Mouse (Mus musculus) neutrophil, adult 83 days (primary cell): ENCODE data around the gene Krtap31-2. TPM values are rescaled to one million over a fixed set of nuclear protein-coding genes. Genes with fewer than 3 reads are reported as not detected.

Experiments used
- total RNA-seq, 2 experiments: library from RNA; stranded (reverse); gene quantifications; one replicate each; pipeline ENCODE4 v1.2.4; 2023

Krtap31-2 gene
- not detected for total RNA-seq

DNA sequence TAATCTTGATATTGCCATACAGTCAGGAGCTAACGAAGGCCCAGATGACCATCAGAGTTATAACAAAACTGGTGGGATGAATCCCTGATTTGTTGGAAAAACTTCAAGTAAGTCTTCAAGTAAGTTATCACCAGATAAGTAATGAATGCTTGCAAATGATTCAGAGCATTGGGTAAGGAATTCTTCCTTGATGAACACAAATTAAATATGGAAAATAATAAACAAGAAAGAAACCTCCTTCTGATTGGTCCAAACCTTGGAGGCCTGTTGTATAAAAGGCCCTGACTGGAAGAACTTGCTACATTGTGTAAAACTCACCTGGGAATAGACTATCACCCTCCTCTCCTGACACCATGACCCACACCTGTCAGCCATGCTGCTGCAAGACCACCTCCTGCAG is at the start of gene Krtap31-2:
Gene Krtap31-2, plus strand, starts transcription at position 301 of the 400 bp plus-strand sequence.

DNA sequence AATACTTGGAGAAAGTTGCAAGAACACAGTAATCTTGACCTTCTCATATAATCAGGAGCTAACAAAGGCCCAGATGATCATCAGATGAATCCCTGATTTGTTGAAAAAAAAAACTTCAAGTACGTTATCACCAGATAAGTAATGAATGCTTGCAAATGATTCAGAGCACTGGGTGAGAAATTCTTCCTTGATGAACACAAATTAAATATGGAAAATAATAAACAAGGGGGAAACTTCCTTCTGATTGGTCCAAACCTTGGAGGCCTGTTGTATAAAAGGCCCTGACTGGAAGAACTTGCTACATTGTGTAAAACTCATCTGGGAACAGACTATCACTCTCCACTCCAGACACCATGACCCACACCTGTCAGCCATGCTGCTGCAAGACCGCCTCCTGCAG is 28.5 kb upstream of the Krtap31-2 start, which contains the start of gene Krtap31-1:
Gene Krtap31-1, plus strand, starts transcription at position 301 of the 400 bp plus-strand sequence.

DNA sequence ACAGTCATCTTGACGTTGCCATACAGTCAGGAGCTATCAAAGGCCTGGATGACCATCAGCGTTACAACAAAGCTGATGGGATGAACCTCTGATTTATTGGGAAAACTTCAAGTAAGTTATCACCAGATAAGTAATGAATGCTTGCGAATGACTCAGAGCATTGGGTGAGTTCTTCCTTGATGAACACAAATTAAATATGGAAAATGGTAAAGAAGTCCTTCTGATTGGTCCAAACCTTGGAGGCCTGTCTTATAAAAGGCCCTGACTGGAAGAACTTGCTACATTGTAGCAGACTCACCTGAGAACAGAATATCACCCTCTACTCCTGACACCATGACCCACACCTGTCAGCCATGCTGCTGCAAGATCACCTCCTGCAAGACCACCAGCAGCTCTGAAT is 21.6 kb upstream of the Krtap31-2 start, which contains the start of gene Gm11565:
Gene Gm11565, plus strand, starts transcription at position 301 of the 400 bp plus-strand sequence.

DNA sequence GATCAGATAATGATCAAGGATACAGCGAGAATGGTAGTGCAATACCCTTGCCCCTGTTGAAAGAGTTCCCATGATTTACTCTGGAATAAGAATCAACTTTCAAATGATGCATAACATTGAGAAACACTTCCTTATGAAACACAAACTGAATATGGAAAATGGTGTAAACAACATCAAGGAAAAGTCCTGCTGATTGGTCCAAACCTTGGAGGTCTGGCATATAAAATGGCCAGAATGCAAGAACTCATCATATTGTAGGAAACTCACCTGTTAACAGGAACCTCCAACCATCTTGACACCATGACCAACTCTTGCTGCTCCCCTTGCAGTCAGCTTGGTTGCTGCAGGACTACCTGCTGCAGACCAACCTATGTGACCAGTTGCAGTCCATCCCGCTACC is 12.1 kb downstream of the Krtap31-2 start, which contains the start of gene Krtap9-5:
Gene Krtap9-5, plus strand, starts transcription at position 301 of the 400 bp plus-strand sequence.

DNA sequence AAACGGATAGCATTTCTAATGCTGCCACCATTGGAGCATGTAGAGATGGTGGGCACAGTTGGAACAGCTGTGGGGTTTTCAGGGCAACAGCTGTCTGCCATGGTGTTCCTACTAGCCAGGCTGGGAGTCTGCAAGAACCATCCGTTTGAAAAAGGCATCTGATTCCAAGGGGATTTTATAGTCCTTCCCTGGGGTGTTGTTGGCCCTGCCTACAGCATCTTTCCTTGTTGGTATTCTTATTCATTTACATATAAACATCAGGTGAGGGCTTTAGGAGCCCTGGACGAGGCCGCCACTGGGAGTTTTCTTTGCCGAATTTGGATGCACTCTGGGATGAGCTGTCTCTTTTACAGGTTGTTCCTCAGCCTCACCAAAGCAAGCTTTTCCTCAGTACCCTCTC is 42.9 kb downstream of the Krtap31-2 start, which contains the start of gene Krtap29-1:
Gene Krtap29-1, minus strand, starts transcription at position 101 of the 400 bp plus-strand sequence.

DNA sequence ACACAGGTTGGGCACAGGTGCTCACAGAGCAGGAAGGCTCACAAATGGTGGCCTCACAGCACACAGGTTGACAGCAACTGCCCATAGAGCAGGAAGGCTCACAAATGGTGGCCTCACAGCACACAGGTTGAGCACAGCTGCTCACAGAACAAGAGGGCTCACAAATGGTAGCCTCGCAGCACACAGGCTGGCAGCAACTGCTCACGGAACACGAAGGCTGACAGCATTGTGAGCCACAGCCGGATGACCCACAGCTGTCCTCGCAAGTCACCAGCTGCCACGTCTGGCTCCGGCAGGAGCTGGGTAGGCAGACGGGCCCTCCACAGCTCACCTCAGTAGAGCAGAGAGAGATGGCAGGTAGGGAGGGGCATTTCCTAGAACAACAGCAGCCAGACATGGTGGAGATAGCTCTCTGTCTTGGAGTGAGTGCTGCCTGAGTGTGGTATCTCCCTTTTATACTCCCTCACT is 50.1 kb downstream of the Krtap31-2 start, which contains the start of gene Krtap16-1:
Gene Krtap16-1, minus strand, starts transcription at position 418 of the 468 bp plus-strand sequence.

Other genes with a start within 250 kb of the Krtap31-2 start
- not detected for gene Gm14190, start 245.6 kb upstream of the Krtap31-2 start, total RNA-seq
- gene Gm14180, start 202.0 kb upstream of the Krtap31-2 start, total RNA-seq, result not detected
- not detected for gene Gm11595, start 163.4 kb upstream of the Krtap31-2 start, total RNA-seq
- not detected for gene Krtap4-8, start 155.6 kb upstream of the Krtap31-2 start, total RNA-seq
- gene Krtap4-9, start 151.1 kb upstream of the Krtap31-2 start, total RNA-seq, result not detected
- not detected for gene Gm11596, start 142.8 kb upstream of the Krtap31-2 start, total RNA-seq
- not detected for gene Gm11569, start 137.4 kb upstream of the Krtap31-2 start, total RNA-seq
- gene Gm11554, start 131.8 kb upstream of the Krtap31-2 start, total RNA-seq, result not detected
- not detected for gene Krtap4-13, start 126.4 kb upstream of the Krtap31-2 start, total RNA-seq
- not detected for gene Gm11564, start 120.6 kb upstream of the Krtap31-2 start, total RNA-seq
- gene 2300003K06Rik, start 98.2 kb upstream of the Krtap31-2 start, total RNA-seq, result not detected
- gene Krtap4-16, start 84.7 kb upstream of the Krtap31-2 start, total RNA-seq, result not detected
- not detected for gene Gm11568, start 78.4 kb upstream of the Krtap31-2 start, total RNA-seq
- not detected for gene Gm11559, start 71.8 kb upstream of the Krtap31-2 start, total RNA-seq
- not detected for gene Krtap9-1, start 62.9 kb upstream of the Krtap31-2 start, total RNA-seq
- gene Gm11567, start 57.1 kb upstream of the Krtap31-2 start, total RNA-seq, result not detected
- gene Krtap31-1, start 28.4 kb upstream of the Krtap31-2 start, total RNA-seq, result not detected
- gene Gm11565, start 21.5 kb upstream of the Krtap31-2 start, total RNA-seq, result not detected
- gene Krtap9-5, start 12.2 kb downstream of the Krtap31-2 start, total RNA-seq, result not detected
- gene Krtap29-1, start 42.8 kb downstream of the Krtap31-2 start, total RNA-seq, result not detected
- gene Krtap16-1, start 50.3 kb downstream of the Krtap31-2 start, total RNA-seq, result not detected
- gene Krtap17-1, start 57.7 kb downstream of the Krtap31-2 start, total RNA-seq, result not detected
- not detected for gene Krt33a, start 79.9 kb downstream of the Krtap31-2 start, total RNA-seq
- gene Krt33b, start 93.6 kb downstream of the Krtap31-2 start, total RNA-seq, result not detected
- not detected for gene Krt34, start 105.3 kb downstream of the Krtap31-2 start, total RNA-seq
- gene Krt31, start 114.3 kb downstream of the Krtap31-2 start, total RNA-seq, result not detected
- gene Krt32, start 151.9 kb downstream of the Krtap31-2 start, total RNA-seq, result not detected
- gene Krt35, start 159.9 kb downstream of the Krtap31-2 start, total RNA-seq, result not detected
- gene Krt36, start 169.3 kb downstream of the Krtap31-2 start, total RNA-seq, result not detected
- not detected for gene Krt13, start 185.3 kb downstream of the Krtap31-2 start, total RNA-seq
- gene Krt15, start 199.6 kb downstream of the Krtap31-2 start, total RNA-seq, result not detected
- gene Krt19, start 212.4 kb downstream of the Krtap31-2 start, total RNA-seq, result not detected